Mouse (Mus musculus) embryo, embryonic 10 days (tissue): ENCODE data around the gene Szrd1.

ENCODE experiments used
- DNase-seq: peaks from one replicate; pipeline ENCODE4 v3.0.0-alpha.2; 2015; ENCODE audit warnings: low spot score

Gene Szrd1

GRCm38 (mm10) chr4:141139116-141139970, at the start of gene Szrd1:
TSS of gene Szrd1 (minus strand) at chr4:141139775.
- DNase-seq, result peak; percentile 97

- no peak for DNase-seq
These were observed 47.6 kb upstream of the Szrd1 start for GRCm38 (mm10) chr4:141186923-141187836.

- no peak for DNase-seq
These were observed 44.9 kb upstream of the Szrd1 start for GRCm38 (mm10) chr4:141184426-141184825.

GRCm38 (mm10) chr4:141183932-141184331, 44.4 kb upstream of the Szrd1 start:
- DNase-seq, result no peak

- no peak for DNase-seq
These were observed 42.4 kb upstream of the Szrd1 start for GRCm38 (mm10) chr4:141181981-141182380.

GRCm38 (mm10) chr4:141180831-141181230, 41.3 kb upstream of the Szrd1 start:
- DNase-seq, result no peak

- DNase-seq, result no peak
These were observed 38.9 kb upstream of the Szrd1 start for GRCm38 (mm10) chr4:141178500-141178899.

- DNase-seq, result no peak
These were observed 36.8 kb upstream of the Szrd1 start for GRCm38 (mm10) chr4:141176328-141176838.

- DNase-seq, result no peak
These were observed 36.2 kb upstream of the Szrd1 start for GRCm38 (mm10) chr4:141175783-141176182.

- DNase-seq, result no peak
These were observed 32.5 kb upstream of the Szrd1 start for GRCm38 (mm10) chr4:141172121-141172520.

GRCm38 (mm10) chr4:141167156-141167555, 27.6 kb upstream of the Szrd1 start:
- DNase-seq, result no peak

GRCm38 (mm10) chr4:141165744-141166292, 26.2 kb upstream of the Szrd1 start:
- DNase-seq, result no peak

- DNase-seq, result no peak
These were observed 24.2 kb upstream of the Szrd1 start for GRCm38 (mm10) chr4:141163729-141164128.

- no peak for DNase-seq
These were observed 22.2 kb upstream of the Szrd1 start for GRCm38 (mm10) chr4:141161699-141162208.

- DNase-seq, result no peak
These were observed 20.6 kb upstream of the Szrd1 start for GRCm38 (mm10) chr4:141160193-141160592.

- no peak for DNase-seq
These were observed 20.1 kb upstream of the Szrd1 start for GRCm38 (mm10) chr4:141159666-141160065.

GRCm38 (mm10) chr4:141159093-141159492, 19.5 kb upstream of the Szrd1 start:
- DNase-seq, result peak; percentile 22

- no peak for DNase-seq
These were observed 19.0 kb upstream of the Szrd1 start for GRCm38 (mm10) chr4:141158609-141159008.

- DNase-seq, result no peak
These were observed 17.9 kb upstream of the Szrd1 start for GRCm38 (mm10) chr4:141157485-141157884.

GRCm38 (mm10) chr4:141149116-141149515, 9.5 kb upstream of the Szrd1 start:
- no peak for DNase-seq

GRCm38 (mm10) chr4:141148009-141148801, 8.6 kb upstream of the Szrd1 start:
- peak; percentile 59 for DNase-seq
